Mouse (Mus musculus): ENCODE data around the gene Trappc12. TPM values are rescaled to one million over a fixed set of nuclear protein-coding genes. Genes with fewer than 3 reads are reported as not detected.

Gene Trappc12
- polyA plus RNA-seq (2015; fragmentation: Nextera tagmentation; extraction: Ambion mirVana) = 20.0 and 28.3 TPM in 2 replicates

DNA sequence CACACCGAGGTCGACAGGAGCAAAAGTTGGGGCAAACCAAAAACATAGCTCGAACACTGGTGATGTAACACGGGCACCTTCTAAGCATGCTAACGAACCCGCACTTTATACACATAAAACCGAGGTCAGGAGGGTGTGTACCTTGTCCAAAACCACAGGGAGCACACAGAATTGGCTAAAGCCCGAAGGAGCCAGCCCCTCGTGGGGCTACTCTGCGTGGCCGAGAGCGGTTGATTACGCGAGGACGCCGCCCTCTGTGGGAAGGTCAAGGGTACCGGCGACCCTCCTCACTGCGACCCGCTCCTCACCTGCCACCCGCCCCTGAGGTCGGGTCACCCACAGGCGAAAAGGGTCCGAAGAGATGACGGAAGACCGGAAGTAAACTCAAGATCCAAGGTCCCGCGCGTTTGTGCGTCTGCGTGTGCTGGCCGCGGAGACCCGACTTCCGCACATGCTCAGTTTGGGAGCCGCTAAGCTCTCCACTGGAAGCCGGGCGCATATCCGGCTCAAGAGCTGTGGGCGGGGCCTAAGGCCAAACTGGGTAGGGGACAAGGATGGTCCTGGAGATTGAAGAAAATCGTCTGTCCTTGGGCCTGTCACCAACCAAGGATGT, at the start of gene Trappc12:
TSS of gene Trappc12 (minus strand) at position 452 of the 613 bp plus-strand sequence.

DNA sequence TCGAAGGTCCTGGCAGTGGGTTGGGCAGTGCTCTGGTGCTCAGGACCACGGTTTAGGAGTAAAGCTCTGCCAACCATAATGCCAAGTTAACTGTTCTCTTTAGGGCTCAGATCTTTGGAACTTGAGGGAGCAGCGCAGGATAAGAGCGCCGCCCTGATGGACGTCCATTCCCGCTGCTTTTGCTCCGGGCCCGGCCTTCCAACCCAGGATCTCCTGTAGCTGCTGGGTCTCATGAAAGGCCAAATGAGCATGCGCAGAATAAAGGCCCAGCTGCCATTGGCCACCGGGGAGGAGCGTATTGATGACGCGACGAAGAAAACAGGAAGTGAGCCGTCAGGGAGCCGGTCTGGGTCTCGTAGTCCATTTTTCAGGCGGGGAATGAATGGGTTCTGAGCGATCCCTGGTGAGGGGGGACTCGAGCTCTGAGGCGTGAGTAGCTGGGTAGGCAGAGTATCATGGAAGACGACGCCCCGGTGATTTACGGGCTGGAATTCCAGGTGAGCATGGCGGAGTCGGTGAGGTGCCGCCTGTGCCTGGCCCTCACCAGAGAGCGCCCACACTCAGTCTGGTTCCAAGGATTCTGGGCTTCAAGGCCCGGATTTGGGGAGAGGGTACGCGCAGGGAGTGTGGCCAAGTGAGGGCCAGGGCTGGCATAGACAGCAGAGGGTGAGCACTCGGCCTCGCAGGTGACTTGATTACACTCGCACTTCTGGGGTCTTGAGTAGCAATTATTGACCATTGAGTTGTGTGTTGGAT, 1.4 kb upstream of the Trappc12 start, which contains the start of gene Eipr1:
TSS of gene Eipr1 (plus strand) at position 296 of the 756 bp plus-strand sequence.

DNA sequence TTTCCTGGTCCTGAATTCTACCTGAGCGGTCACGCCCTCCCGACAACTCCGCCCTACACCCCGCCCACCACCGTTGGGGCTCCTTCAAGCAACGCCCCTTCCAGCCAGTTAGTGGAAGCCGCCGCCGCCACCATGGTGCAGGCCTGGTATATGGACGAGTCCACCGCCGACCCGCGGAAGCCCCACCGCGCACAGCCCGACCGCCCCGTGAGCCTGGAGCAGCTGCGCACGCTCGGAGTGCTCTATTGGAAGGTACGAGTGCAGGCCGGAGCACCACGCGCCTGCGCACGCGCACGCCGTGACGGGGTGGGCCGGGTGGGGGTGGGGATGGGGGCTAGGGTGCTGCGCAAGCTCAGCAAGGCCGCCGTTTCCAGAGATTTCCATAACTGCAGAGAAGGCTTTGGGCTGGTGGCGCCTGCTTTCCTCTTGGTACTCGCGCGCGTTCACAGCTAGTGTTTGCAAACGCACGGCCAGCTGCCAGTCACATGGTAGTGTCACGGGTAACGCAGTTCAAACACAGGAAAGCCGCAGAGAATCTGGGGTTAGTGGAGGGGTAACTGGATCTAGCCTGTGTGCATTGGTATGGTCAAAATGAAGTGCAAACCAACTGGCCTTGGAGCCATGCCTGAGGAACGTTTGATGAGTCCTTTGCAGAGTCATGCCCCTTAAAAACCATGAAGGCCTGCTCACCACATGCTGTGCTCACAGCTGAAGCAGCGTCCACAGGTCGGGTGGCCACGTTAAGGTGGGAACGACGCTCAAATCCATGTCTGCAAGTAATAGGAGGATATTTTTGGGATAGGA, 74.9 kb downstream of the Trappc12 start, which contains the start of gene Adi1:
TSS of gene Adi1 (plus strand) at position 111 of the 804 bp plus-strand sequence.

DNA sequence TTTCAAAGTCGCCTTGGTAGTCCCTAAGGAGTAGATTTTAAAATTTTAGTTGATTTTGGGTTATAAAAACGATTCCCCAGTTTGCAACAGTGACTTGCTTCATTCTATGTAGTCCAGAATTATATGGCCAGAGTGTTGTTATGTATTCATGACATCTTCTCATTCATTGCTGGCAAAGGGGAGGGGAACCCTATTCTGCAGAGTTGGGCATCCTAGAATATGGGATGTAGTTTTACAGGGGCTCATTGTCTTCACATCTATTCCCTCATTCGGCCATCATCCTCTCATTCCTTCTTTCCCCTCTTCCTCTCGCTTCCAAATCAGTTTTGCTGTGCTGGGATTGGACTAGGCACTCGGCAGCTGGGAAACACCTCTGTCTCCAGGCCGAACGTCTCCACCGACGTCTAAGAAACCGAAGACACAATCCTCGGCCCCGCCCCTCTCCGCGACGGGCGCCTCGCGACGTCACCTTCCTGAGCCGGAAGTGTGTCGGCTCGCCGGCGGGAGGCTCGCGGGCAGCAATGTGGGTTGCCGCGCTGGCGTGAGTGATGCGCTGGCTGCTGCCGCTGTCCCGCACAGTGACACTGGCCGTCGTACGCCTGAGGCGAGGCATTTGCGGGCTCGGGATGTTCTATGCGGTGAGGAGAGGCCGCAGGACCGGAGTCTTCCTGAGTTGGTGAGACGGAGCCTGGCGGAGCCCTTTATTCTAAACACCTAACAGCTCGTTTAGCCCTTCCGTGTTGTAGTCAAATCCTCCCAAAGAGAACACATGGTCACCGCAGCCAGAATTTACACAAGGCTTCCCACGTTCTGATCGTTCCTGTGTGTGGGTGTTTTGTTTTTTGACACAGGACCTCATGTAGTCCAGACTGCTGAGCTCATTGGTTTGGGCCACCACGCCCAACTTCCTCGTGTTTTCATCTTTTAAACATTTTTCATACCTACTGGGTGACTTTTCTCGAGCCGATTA, 100.8 kb downstream of the Trappc12 start, which contains the start of gene Rnaseh1:
TSS of gene Rnaseh1 (plus strand) at position 462 of the 970 bp plus-strand sequence.

Small RNA genes within 50 kb of the gene (microRNA-seq; reads per million reads assigned to microRNA genes)
- gene Mir6937 (ENCODE audit: borderline replicate concordance, insufficient number of aligned reads) = not detected

Other genes with a start within 250 kb of the Trappc12 start
- 0.08 and 0.12 TPM in 2 replicates for gene Dcdc2c, start 198.1 kb downstream of the Trappc12 start, polyA plus RNA-seq (2015; fragmentation: Nextera tagmentation; extraction: Ambion mirVana)
- gene Allc, start 167.9 kb downstream of the Trappc12 start, polyA plus RNA-seq (2015; fragmentation: Nextera tagmentation; extraction: Ambion mirVana) = not detected in 2 replicates
- gene Colec11, start 127.1 kb downstream of the Trappc12 start, polyA plus RNA-seq (2015; fragmentation: Nextera tagmentation; extraction: Ambion mirVana) = 10.2 and 14.0 TPM in 2 replicates
- 919 and 1,685 TPM in 2 replicates for gene Rps7, start 114.5 kb downstream of the Trappc12 start, polyA plus RNA-seq (2015; fragmentation: Nextera tagmentation; extraction: Ambion mirVana)
- gene Rnaseh1, start 100.9 kb downstream of the Trappc12 start, polyA plus RNA-seq (2015; fragmentation: Nextera tagmentation; extraction: Ambion mirVana) = 13.4 and 19.5 TPM in 2 replicates
- gene Adi1, start 75.2 kb downstream of the Trappc12 start, polyA plus RNA-seq (2015; fragmentation: Nextera tagmentation; extraction: Ambion mirVana) = 50.7 and 103 TPM in 2 replicates
- gene Eipr1, start 1.3 kb upstream of the Trappc12 start, polyA plus RNA-seq (2015; fragmentation: Nextera tagmentation; extraction: Ambion mirVana) = 23.0 and 24.6 TPM in 2 replicates

Measured in adrenal gland, postnatal 0 days (tissue).